Comparison of ENCODE assay signal across 8 mouse cellular contexts in genomic region chr1:162039808-162040207, GRCm38 (mm10).
DNase-seq lines count a peak whose midpoint lies in the region; ATAC-seq and TF ChIP-seq lines count a peak whose summit lies in the region.

No protein-coding gene starts in this region.

- no peak for TF ChIP-seq EP300 in heart, postnatal 0 days (IDR thresholded peaks at IDR 0.05; ENCODE audit: low read depth)

- no peaks in the 10 kb centered on the region for H3K27me3 ChIP-seq in hindbrain, embryonic 12.5 days
- no peaks in the 10 kb centered on the region for H3K27me3 ChIP-seq in hindbrain, embryonic 10.5 days (ENCODE audit: insufficient read depth, poor library complexity, severe bottlenecking)
- no peaks in the 10 kb centered on the region for H3K27me3 ChIP-seq in heart, postnatal 0 days (ENCODE audit: control insufficient read depth, insufficient read depth, low read length)
- H3K27me3 ChIP-seq in limb, embryonic 15.5 days = no peaks in the 10 kb centered on the region
- H3K27me3 ChIP-seq in hindbrain, embryonic 11.5 days (ENCODE audit: control insufficient read depth, insufficient read depth, low read length) = no peaks in the 10 kb centered on the region

- H3K9ac ChIP-seq in hindbrain, embryonic 12.5 days = no peak overlapping the region
- no peak overlapping the region for H3K9ac ChIP-seq in heart, postnatal 0 days (replicated peaks; ENCODE audit: low read depth, low read length)
- H3K9ac ChIP-seq in limb, embryonic 15.5 days = no peak overlapping the region
- H3K9ac ChIP-seq in hindbrain, embryonic 11.5 days (ENCODE audit: low read depth, low read length) = no peak overlapping the region

- no peak for DNase-seq in hindbrain, embryonic 10.5 days (ENCODE audit: low spot score)
- DNase-seq in adrenal gland, postnatal 10 days = peak; percentile 31
- peak; percentile 37 for DNase-seq in heart, postnatal 0 days (ENCODE audit: low spot score)
- DNase-seq in spleen, adult 12 weeks (ENCODE audit: low spot score) = no peak
- DNase-seq in hindbrain, embryonic 11.5 days (ENCODE audit: low spot score) = no peak
- DNase-seq in left cerebral cortex, adult 18-20 months (ENCODE audit: low spot score in 2 of 2) = no peak

- no peak overlapping the region for H3K4me2 ChIP-seq in hindbrain, embryonic 12.5 days (replicated peaks)
- H3K4me2 ChIP-seq in heart, postnatal 0 days (ENCODE audit: low read depth, low read length) = no peak overlapping the region
- H3K4me2 ChIP-seq in limb, embryonic 15.5 days = no peak overlapping the region
- no peak overlapping the region for H3K4me2 ChIP-seq in hindbrain, embryonic 11.5 days (replicated peaks; ENCODE audit: low read depth, low read length)

- H3K4me1 ChIP-seq in hindbrain, embryonic 12.5 days = peaks cover 22% of the 10 kb centered on the region
- H3K4me1 ChIP-seq in hindbrain, embryonic 10.5 days (replicated peaks) = peaks cover 49% of the 10 kb centered on the region
- peaks cover 19% of the 10 kb centered on the region for H3K4me1 ChIP-seq in heart, postnatal 0 days (ENCODE audit: control insufficient read depth, insufficient read depth)
- peaks cover 61% of the 10 kb centered on the region for H3K4me1 ChIP-seq in limb, embryonic 15.5 days
- H3K4me1 ChIP-seq in hindbrain, embryonic 11.5 days (replicated peaks; ENCODE audit: control insufficient read depth, insufficient read depth, low read length) = no peaks in the 10 kb centered on the region

- ATAC-seq in hindbrain, embryonic 12.5 days (ENCODE audit: low FRiP score) = no peak
- ATAC-seq in heart, postnatal 0 days (ENCODE audit: insufficient read depth, low read depth) = 0 out of 2 replicates have a peak, but pooled peaks have one; percentile 19
- ATAC-seq in limb, embryonic 15.5 days (ENCODE audit: insufficient number of reproducible peaks, low FRiP score, low TSS enrichment, low read depth) = no peak
- ATAC-seq in hindbrain, embryonic 11.5 days (ENCODE audit: low FRiP score) = no peak

- no peaks in the 10 kb centered on the region for H3K36me3 ChIP-seq in hindbrain, embryonic 12.5 days
- H3K36me3 ChIP-seq in hindbrain, embryonic 10.5 days = no peaks in the 10 kb centered on the region
- no peaks in the 10 kb centered on the region for H3K36me3 ChIP-seq in heart, postnatal 0 days (replicated peaks; ENCODE audit: control insufficient read depth, insufficient read depth, low read length)
- H3K36me3 ChIP-seq in limb, embryonic 15.5 days = no peaks in the 10 kb centered on the region
- H3K36me3 ChIP-seq in hindbrain, embryonic 11.5 days (ENCODE audit: control insufficient read depth, insufficient read depth, low read length) = no peaks in the 10 kb centered on the region

- no peak overlapping the region for H3K4me3 ChIP-seq in hindbrain, embryonic 12.5 days
- no peak overlapping the region for H3K4me3 ChIP-seq in hindbrain, embryonic 10.5 days
- no peak overlapping the region for H3K4me3 ChIP-seq in heart, postnatal 0 days (ENCODE audit: low read depth, low read length)
- no peak overlapping the region for H3K4me3 ChIP-seq in limb, embryonic 15.5 days
- no peak overlapping the region for H3K4me3 ChIP-seq in hindbrain, embryonic 11.5 days (ENCODE audit: low read depth, low read length)

- TF ChIP-seq CTCF in heart, postnatal 0 days (IDR thresholded peaks at IDR 0.05; ENCODE audit: low read depth) = no peak

- peak overlapping the region; percentile 57; the same call in 1 of the 2 replicates for H3K27ac ChIP-seq in hindbrain, embryonic 12.5 days
- no peak overlapping the region for H3K27ac ChIP-seq in hindbrain, embryonic 10.5 days
- H3K27ac ChIP-seq in heart, postnatal 0 days (ENCODE audit: low read depth) = peak overlapping the region; percentile 52
- H3K27ac ChIP-seq in limb, embryonic 15.5 days = peak overlapping the region; percentile 95
- H3K27ac ChIP-seq in hindbrain, embryonic 11.5 days (ENCODE audit: low read depth, low read length) = no peak overlapping the region

- WGBS in hindbrain, embryonic 12.5 days = 67% methylated on average over 7 of the region's 7 CpGs
- WGBS in hindbrain, embryonic 10.5 days = 72% methylated on average over 7 of the region's 7 CpGs
- WGBS in heart, postnatal 0 days = 49% methylated on average over 7 of the region's 7 CpGs
- WGBS in limb, embryonic 15.5 days = 35% methylated on average over 7 of the region's 7 CpGs
- WGBS in hindbrain, embryonic 11.5 days = 73% methylated on average over 7 of the region's 7 CpGs

- H3K9me3 ChIP-seq in hindbrain, embryonic 12.5 days (replicated peaks) = no peaks in the 10 kb centered on the region
- H3K9me3 ChIP-seq in hindbrain, embryonic 10.5 days = no peaks in the 10 kb centered on the region
- no peaks in the 10 kb centered on the region for H3K9me3 ChIP-seq in heart, postnatal 0 days (replicated peaks; ENCODE audit: control insufficient read depth, low read length)
- H3K9me3 ChIP-seq in limb, embryonic 15.5 days = no peaks in the 10 kb centered on the region
- H3K9me3 ChIP-seq in hindbrain, embryonic 11.5 days (ENCODE audit: control insufficient read depth, low read length) = no peaks in the 10 kb centered on the region

Comparison
In these comparisons a context has a peak if more than half of its experiments do, and no peak if none do; other contexts are left out.
1. H3K27ac ChIP-seq: peak in hindbrain, embryonic 12.5 days (single experiment), heart, postnatal 0 days (single experiment) and limb, embryonic 15.5 days (single experiment); none in hindbrain, embryonic 10.5 days (single experiment) and hindbrain, embryonic 11.5 days (single experiment).
2. DNase-seq: peak in adrenal gland, postnatal 10 days (single experiment) and heart, postnatal 0 days (single experiment); none in hindbrain, embryonic 10.5 days (single experiment), spleen, adult 12 weeks (single experiment), hindbrain, embryonic 11.5 days (single experiment) and left cerebral cortex, adult 18-20 months (0 of 2).